Mouse (Mus musculus) heart, adult 2 months (tissue): Measurements from ENCODE around the gene Zfp804b.

Source experiments
- CTCF ChIP-seq: fragments of 200-600 bp; IDR thresholded peaks from 2 replicates; pipeline ENCODE4 v1.8.1; 2022; ENCODE audit warnings: antibody characterized with exemption, mild to moderate bottlenecking, moderate library complexity
- EP300 ChIP-seq: fragments of 200-500 bp; IDR thresholded peaks from 2 replicates; pipeline ENCODE4 v1.6.1; 2011; ENCODE audit warnings: low read depth, low read length, control low read depth; ENCODE audit not compliant: insufficient read depth
- POLR2A ChIP-seq: fragments of 200-500 bp; IDR thresholded peaks from 2 replicates; pipeline ENCODE4 v1.6.1; 2011; ENCODE audit warnings: mild to moderate bottlenecking, low read depth, low read length, control low read depth; ENCODE audit not compliant: insufficient read depth

- TF ChIP-seq POLR2A (no peak), CTCF (no peak), EP300 (no peak)
Observed at GRCm38 (mm10) chr5:6911290-6911689, 433.3 kb downstream of the Zfp804b start.
